Mouse (Mus musculus) stomach, embryonic 16.5 days (tissue): Measurements from ENCODE around the gene Cks1b. TPM values are rescaled to one million over a fixed set of nuclear protein-coding genes. Genes with fewer than 3 reads are reported as not detected.

Source experiments
- ATAC-seq: fragments of 200-750 bp; cut with Nextera tagmentation; 2 replicates; pipeline ENCODE4 v1.8.0; 2017; ENCODE audit warnings: moderate number of reproducible peaks, moderate TSS enrichment; ENCODE audit not compliant: insufficient read depth, low FRiP score
- H3K27ac ChIP-seq: fragments of 300-500 bp; sonication (generic); 2 replicates; pipeline ENCODE4 v1.5.1; 2014; ENCODE audit warnings: low read length
- H3K27me3 ChIP-seq: fragments of 300-500 bp; sonication (generic); 2 replicates; pipeline ENCODE4 v1.6.1; 2014; ENCODE audit warnings: low read length, control low read depth, mixed read lengths; ENCODE audit not compliant: control insufficient read depth, insufficient read depth
- H3K36me3 ChIP-seq: fragments of 300-500 bp; sonication (generic); 2 replicates; pipeline ENCODE4 v1.6.1; 2014; ENCODE audit warnings: low read length; ENCODE audit not compliant: control insufficient read depth, insufficient read depth
- H3K4me1 ChIP-seq: fragments of 300-500 bp; sonication (generic); 2 replicates; pipeline ENCODE4 v1.6.1; 2014; ENCODE audit warnings: low read length, control low read depth, mixed read lengths; ENCODE audit not compliant: control insufficient read depth, insufficient read depth
- H3K4me2 ChIP-seq: fragments of 300-500 bp; sonication (generic); 2 replicates; pipeline ENCODE4 v1.6.1; 2014; ENCODE audit warnings: low read depth, low read length, mixed read lengths
- H3K4me3 ChIP-seq: fragments of 300-500 bp; sonication (generic); replicated peaks from 2 replicates; pipeline ENCODE4 v1.5.1; 2014; ENCODE audit warnings: mild to moderate bottlenecking, low read length
- H3K9ac ChIP-seq: fragments of 300-500 bp; sonication (generic); 2 replicates; pipeline ENCODE4 v1.6.1; 2014; ENCODE audit warnings: low read length
- H3K9me3 ChIP-seq: fragments of 300-500 bp; sonication (generic); replicated peaks from 2 replicates; pipeline ENCODE4 v1.6.1; 2016; ENCODE audit warnings: low read length, control low read depth; ENCODE audit not compliant: control insufficient read depth
- WGBS: fragments of 180-500 bp; shearing (Covaris S2); extraction: QIAGEN DNeasy Blood & Tissue Kit; methylation state at CpG from one replicate; pipeline ENCODE4 v1.1.7; 2014; 5-methylcytosine and 5-hydroxymethylcytosine counted together
- polyA plus RNA-seq: library from polyadenylated mRNA; unstranded; fragments of >200 nt; fragmentation: Nextera tagmentation; extraction: Ambion mirVana; gene quantifications from 2 replicates; pipeline ENCODE4 v1.2.1, GENCODE M21; 2015

The Cks1b gene
- polyA plus RNA-seq, 1 experiment from 2014 or later, result 323 TPM

DNA sequence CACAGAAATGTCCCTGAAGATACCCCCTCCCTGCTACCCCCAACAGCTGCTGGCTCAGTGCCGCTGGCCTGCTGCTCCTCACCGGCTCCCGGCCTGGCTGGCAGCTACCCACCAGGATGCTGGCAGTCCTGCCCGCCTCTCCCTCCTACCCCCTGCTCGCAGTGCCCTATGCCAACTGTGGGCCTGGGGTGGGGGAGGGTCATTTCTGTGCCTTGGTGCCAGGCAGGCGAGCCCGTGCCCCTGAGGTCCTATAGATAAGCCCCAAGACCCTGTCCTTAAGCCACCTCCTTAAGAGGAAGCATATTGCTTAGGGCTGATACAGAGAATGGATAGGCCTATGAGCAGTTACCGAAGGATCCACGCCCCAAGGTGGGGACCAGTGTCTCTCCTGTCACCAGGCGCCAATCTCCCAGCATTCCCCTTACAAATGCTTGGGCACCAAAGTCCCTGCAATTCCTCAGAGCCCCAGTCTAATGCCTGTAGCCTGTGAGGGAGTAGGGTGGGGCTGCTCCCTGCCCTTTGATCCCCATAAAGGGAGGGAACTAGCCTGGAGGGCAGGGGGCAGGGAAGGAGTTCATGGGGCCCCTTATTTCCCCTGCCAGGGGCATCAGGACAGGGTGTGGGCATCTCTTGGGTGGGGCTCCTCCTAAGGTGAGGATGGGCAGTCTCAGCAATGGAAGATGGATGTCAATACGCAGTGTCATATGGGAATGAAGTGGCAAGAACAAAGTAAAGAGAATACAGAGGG lies 29.9 kb downstream of the Cks1b start:
- Histone ChIP-seq H3K27me3 (no peaks in the 10 kb centered on the region), H3K36me3 (no peaks in the 10 kb centered on the region), H3K4me2 (peak overlapping the region; percentile 47), H3K4me1 (peaks cover 58% of the 10 kb centered on the region), H3K27ac (peak overlapping the region; percentile 95), H3K9ac (peak overlapping the region; percentile 51), H3K4me3 (peak overlapping the region; percentile 24), H3K9me3 (no peaks in the 10 kb centered on the region)
- no peak for ATAC-seq
- WGBS, result 62% methylated on average over 10 of the region's 11 CpGs

DNA sequence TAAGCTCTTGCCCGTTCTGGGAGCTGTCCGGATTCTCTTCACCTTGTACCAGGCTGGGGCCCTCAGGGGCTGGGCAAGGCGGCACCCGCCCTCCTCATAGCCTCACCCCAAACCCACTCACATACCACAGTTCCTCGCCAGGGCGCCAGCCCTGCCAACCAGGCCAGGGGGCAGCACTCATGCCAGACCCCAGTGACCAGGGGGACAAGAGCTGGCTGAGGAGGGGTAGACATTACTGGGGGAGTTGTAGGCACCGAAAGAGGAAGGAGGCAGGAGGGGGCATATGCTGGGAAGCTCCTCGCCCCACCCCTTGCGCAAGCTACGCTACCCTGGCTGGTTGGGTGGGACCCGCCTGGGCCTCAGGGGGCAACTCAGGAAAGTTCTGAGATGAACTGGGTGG lies 30.6 kb downstream of the Cks1b start:
- Histone ChIP-seq H3K36me3 (no peaks in the 10 kb centered on the region), H3K9me3 (no peaks in the 10 kb centered on the region), H3K27me3 (no peaks in the 10 kb centered on the region), H3K4me1 (peaks cover 58% of the 10 kb centered on the region), H3K4me2 (peak overlapping the region; percentile 47), H3K27ac (peak overlapping the region; percentile 95), H3K4me3 (peak overlapping the region; percentile 24), H3K9ac (peak overlapping the region; percentile 51)
- no peak for ATAC-seq
- WGBS, result 63% methylated on average over 11 of the region's 11 CpGs

DNA sequence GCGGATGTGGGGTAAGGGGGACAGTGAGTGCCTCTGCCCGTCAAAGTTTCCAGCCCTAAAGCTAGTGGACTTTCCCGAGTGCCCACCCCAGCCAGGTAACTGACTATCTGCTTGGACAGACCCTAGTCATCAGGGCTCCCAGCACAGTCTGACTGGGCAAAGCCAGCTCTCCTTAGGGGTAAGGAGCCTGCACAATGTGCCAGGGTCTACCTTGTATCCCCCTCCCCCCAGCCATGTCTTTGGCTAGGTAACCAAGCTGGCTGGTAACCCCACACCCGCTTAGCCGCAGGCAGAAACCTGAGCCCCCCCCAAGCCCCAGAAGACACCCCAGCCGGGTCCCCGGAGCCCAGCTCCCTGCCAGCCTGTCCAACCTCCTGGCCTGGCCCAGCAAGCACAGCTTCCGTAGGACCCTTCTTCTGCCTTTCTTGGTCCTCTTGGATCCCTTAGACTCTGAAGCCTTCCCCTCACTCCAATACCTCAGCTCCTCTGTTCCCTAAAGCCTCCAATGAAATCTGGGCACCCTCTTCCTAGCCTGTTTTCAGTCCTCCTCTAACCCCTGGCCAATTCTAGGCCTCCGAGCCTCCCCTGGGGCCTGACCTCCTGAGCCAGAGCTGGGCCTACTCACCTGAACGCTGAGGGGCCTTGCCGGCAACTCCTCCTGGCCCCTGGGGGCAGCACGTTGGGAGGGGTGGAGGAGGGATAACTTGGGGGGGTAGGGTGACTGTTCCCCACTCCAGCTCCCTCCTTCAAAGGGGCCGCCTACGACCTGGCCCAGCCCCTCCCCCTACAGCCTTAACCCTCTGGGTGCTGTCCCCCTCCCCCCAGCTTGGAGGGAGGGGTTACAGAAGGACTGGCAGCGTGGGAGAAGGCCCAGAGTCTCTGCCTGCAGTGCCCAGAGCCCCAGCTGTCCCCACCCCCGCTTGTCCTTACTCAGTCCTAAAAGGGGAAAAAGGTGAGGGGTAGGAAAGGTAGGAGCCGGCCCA lies 31.5 kb downstream of the Cks1b start:
- Histone ChIP-seq H3K4me3 (peak overlapping the region; percentile 24), H3K4me1 (peaks cover 52% of the 10 kb centered on the region), H3K9me3 (no peaks in the 10 kb centered on the region), H3K9ac (peak overlapping the region; percentile 51), H3K27ac (peak overlapping the region; percentile 95), H3K27me3 (no peaks in the 10 kb centered on the region), H3K4me2 (peak overlapping the region; percentile 47), H3K36me3 (no peaks in the 10 kb centered on the region)
- WGBS, result 55% methylated on average over 17 of the region's 17 CpGs
- no peak for ATAC-seq

DNA sequence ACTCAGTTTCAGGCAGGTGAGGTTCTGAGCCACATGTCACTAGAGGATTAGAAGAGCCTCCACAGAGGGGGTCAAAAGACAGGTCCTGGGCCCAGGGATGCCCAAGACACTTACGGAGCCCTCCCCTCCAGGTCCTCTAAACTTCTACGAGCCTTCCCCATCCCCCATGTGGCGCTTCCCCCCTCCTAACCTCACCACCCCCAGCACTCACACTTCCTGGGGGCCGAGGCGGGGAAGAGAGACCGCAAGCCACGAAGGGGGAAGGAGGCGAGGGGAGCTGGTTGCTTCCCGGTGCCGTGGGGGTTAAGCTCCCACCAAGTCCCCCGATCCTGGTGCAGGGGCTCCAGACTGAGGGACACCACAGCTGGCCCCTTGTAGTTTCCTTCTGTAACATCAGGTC lies 32.7 kb downstream of the Cks1b start:
- no peaks in the 10 kb centered on the region for H3K27me3 ChIP-seq
- peak overlapping the region; percentile 64 for H3K9ac ChIP-seq
- peaks cover 47% of the 10 kb centered on the region for H3K4me1 ChIP-seq
- H3K4me2 ChIP-seq, result peak overlapping the region; percentile 35; the same call in 1 of the 2 replicates
- H3K36me3 ChIP-seq, result 0 out of 2 replicates have a peak, but pooled peaks cover 2% of the 10 kb centered on the region
- no peak overlapping the region for H3K4me3 ChIP-seq
- no peak for ATAC-seq
- WGBS, result 34% methylated on average over 11 of the region's 11 CpGs
- peak overlapping the region; percentile 95 for H3K27ac ChIP-seq
- no peaks in the 10 kb centered on the region for H3K9me3 ChIP-seq

DNA sequence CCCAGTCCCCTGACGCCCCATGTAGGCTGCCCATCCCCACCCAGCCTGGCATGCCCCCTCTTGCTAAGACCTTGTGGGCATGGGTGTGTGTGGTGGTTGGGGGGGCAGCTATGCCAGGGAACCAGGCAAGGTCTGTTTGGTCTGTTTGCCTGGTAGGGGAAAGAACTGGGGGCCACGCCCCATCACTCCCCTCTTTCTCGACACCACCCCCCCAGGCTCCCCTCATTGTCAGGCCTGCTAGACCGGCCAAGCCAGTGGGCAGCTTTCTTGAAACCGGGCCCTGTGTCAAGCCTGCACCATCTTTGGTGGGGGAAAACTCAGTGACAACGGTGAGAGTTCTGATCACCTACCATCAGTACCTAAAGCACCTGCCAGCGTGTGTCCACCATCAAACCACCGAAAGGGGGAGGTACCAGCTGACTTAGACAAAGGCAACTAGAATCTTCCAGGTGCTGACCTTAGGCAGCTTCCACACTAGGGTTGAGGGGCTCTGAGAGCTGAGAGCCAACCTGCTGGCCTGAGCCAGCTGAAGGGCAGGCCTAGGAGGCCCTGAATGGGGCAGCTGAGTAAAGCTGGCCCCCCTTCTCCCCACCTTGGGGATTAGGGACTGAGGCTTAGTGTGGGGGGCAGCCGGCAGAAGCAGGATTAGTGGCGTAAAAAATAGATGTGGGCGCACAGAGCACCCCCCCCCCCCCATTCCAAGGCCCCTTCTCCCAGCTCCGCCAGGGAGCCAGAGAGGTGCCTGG lies 33.7 kb downstream of the Cks1b start:
- Histone ChIP-seq H3K9me3 (no peaks in the 10 kb centered on the region), H3K9ac (peak overlapping the region; percentile 64), H3K4me2 (peak overlapping the region; percentile 35), H3K27me3 (no peaks in the 10 kb centered on the region), H3K27ac (peak overlapping the region; percentile 80), H3K4me3 (no peak overlapping the region), H3K4me1 (peaks cover 39% of the 10 kb centered on the region), H3K36me3 (peaks cover 11% of the 10 kb centered on the region; the same call in 1 of the 2 replicates)
- 0 out of 2 replicates have a peak, but pooled peaks have one; percentile 7 for ATAC-seq
- 61% methylated on average over 12 of the region's 12 CpGs for WGBS

DNA sequence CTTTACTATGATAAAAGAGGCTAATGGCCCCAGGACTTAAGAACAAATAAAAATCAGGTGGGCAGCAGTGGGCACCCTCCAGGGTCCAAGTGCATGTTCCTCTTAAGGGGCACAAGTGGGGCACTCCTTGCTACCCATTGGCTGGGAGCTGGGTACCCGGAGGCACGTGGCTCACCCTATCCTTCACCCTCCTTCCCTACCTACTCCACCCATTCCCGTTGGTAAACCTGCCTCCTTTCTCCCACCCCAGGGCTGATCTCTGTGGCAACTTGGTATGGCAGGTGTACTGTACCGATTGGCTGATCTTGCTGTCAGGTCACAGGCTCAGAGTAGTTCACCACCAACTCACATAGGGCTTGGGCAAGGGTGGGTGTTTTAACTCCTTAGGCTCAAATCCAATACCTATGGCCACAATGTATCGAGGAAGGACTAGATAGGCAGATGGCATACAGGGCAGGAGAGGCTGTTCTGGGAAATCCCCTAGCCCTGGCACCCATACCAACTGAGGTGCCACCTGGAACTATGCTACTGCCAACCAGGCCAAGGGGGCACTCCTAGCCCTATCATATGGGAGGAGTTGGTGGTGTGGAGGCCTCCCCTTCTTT lies 34.4 kb downstream of the Cks1b start:
- H3K27ac ChIP-seq, result peak overlapping the region; percentile 62
- no peak overlapping the region for H3K4me2 ChIP-seq

DNA sequence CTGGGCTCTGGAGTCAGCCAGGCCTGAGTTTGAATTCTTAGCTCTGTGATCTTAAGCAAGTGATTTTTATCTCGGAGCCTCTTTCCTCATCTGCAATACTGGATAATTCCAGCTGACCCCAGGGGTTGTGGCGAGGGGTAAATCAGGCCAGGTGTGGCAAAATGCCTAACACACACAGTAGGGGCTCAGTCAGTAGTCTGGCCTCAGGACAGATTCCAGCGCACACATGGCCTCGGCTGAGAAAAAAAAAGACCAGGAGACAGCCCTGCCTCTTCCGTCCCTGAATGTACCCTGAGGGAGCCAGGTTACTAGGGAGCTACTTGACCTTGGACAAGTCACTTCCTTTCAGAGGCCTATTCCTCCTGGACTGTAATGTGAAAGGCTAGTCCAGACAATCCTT lies 35.2 kb downstream of the Cks1b start:
- no peak for ATAC-seq
- Histone ChIP-seq H3K4me3 (no peak overlapping the region), H3K27me3 (no peaks in the 10 kb centered on the region), H3K36me3 (peaks cover 11% of the 10 kb centered on the region; the same call in 1 of the 2 replicates), H3K9me3 (no peaks in the 10 kb centered on the region), H3K9ac (no peak overlapping the region), H3K4me2 (no peak overlapping the region), H3K4me1 (peaks cover 40% of the 10 kb centered on the region), H3K27ac (no peak overlapping the region)
- WGBS, result 79% methylated on average over 5 of the region's 5 CpGs

More for the DNA sequence above, 34.4 kb downstream of the Cks1b start:
- WGBS, result 75% methylated on average over 5 of the region's 5 CpGs
- Histone ChIP-seq H3K36me3 (peaks cover 11% of the 10 kb centered on the region; the same call in 1 of the 2 replicates), H3K4me1 (peaks cover 39% of the 10 kb centered on the region), H3K27me3 (no peaks in the 10 kb centered on the region), H3K9ac (peak overlapping the region; percentile 7; the same call in 1 of the 2 replicates), H3K4me3 (no peak overlapping the region), H3K9me3 (no peaks in the 10 kb centered on the region)
- ATAC-seq, result no peak
